Mouse (Mus musculus): Measurements from ENCODE around the gene Wdr20. TPM values are rescaled to one million over a fixed set of nuclear protein-coding genes. Genes with fewer than 3 reads are reported as not detected.

Wdr20 gene
- polyA plus RNA-seq, 1 experiment from 2014 or later, result 22.2 TPM

- no peak for DNase-seq (ENCODE audit: low spot score)
- no peak overlapping the region for H3K27ac ChIP-seq (replicated peaks; ENCODE audit: low read depth, low read length)
- no peaks in the 10 kb centered on the region for H3K4me1 ChIP-seq (ENCODE audit: control insufficient read depth, insufficient read depth, low read length)
- no peak for ATAC-seq (replicated peaks; ENCODE audit: insufficient number of reproducible peaks, low FRiP score, low TSS enrichment, low read depth)
- H3K27me3 ChIP-seq (ENCODE audit: control insufficient read depth, insufficient read depth, low read length), result no peaks in the 10 kb centered on the region
- WGBS, result 84% methylated on average over 2 of the region's 2 CpGs
- no peaks in the 10 kb centered on the region for H3K9me3 ChIP-seq (replicated peaks; ENCODE audit: control insufficient read depth, low read length)
- no peak overlapping the region for H3K4me2 ChIP-seq (ENCODE audit: low read depth, low read length)
- no peak overlapping the region for H3K4me3 ChIP-seq (ENCODE audit: low read depth, low read length)
- H3K36me3 ChIP-seq (replicated peaks; ENCODE audit: control insufficient read depth, insufficient read depth, low read depth, low read length), result no peaks in the 10 kb centered on the region
- H3K9ac ChIP-seq (replicated peaks; ENCODE audit: low read length), result no peak overlapping the region
Observed at GRCm38 (mm10) chr12:110816833-110817232, 79.1 kb downstream of the Wdr20 start.

DNA sequence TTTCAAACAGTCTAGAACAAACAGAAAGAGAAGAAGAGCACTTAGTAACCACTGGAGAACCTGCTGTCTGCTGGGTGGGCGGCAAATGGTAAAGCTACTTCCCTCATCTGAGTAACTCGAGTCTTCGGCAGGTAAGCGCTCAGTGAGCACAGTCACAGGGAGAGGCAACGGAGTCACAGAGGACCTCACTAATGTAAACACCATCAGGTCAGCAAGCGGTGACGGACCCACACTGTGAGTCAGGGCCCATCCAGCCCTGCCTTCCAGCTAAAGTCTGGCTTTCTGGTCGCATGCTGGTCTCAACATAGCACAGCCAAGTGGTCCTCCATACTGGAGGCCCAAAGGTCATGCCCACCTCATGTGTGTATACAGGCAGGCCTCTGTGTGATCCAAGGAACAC, 81.6 kb downstream of the Wdr20 start:
- H3K9me3 ChIP-seq (replicated peaks; ENCODE audit: control insufficient read depth, low read length), result no peaks in the 10 kb centered on the region

GRCm38 (mm10) chr12:110821787-110822186, 84.0 kb downstream of the Wdr20 start:
- Histone ChIP-seq H3K36me3 (replicated peaks; ENCODE audit: control insufficient read depth, insufficient read depth, low read depth, low read length) (no peaks in the 10 kb centered on the region), H3K9ac (replicated peaks; ENCODE audit: low read length) (no peak overlapping the region), H3K4me2 (ENCODE audit: low read depth, low read length) (no peak overlapping the region), H3K4me1 (ENCODE audit: control insufficient read depth, insufficient read depth, low read length) (no peaks in the 10 kb centered on the region; the same call in 1 of the 2 replicates), H3K9me3 (replicated peaks; ENCODE audit: control insufficient read depth, low read length) (no peaks in the 10 kb centered on the region), H3K27ac (replicated peaks; ENCODE audit: low read depth, low read length) (no peak overlapping the region), H3K27me3 (ENCODE audit: control insufficient read depth, insufficient read depth, low read length) (no peaks in the 10 kb centered on the region), H3K4me3 (ENCODE audit: low read depth, low read length) (no peak overlapping the region)
- 91% methylated on average over 2 of the region's 2 CpGs for WGBS
- DNase-seq (ENCODE audit: low spot score) (no peak), ATAC-seq (replicated peaks; ENCODE audit: insufficient number of reproducible peaks, low FRiP score, low TSS enrichment, low read depth) (no peak)

More for the DNA sequence above, 81.6 kb downstream of the Wdr20 start:
- WGBS, result 83% methylated on average over 8 of the region's 8 CpGs
- H3K4me3 ChIP-seq (ENCODE audit: low read depth, low read length), result no peak overlapping the region
- no peaks in the 10 kb centered on the region for H3K36me3 ChIP-seq (replicated peaks; ENCODE audit: control insufficient read depth, insufficient read depth, low read depth, low read length)
- no peak overlapping the region for H3K27ac ChIP-seq (replicated peaks; ENCODE audit: low read depth, low read length)
- DNase-seq (ENCODE audit: low spot score) (no peak), ATAC-seq (replicated peaks; ENCODE audit: insufficient number of reproducible peaks, low FRiP score, low TSS enrichment, low read depth) (no peak)
- no peaks in the 10 kb centered on the region for H3K27me3 ChIP-seq (ENCODE audit: control insufficient read depth, insufficient read depth, low read length)
- no peaks in the 10 kb centered on the region for H3K4me1 ChIP-seq (ENCODE audit: control insufficient read depth, insufficient read depth, low read length)
- H3K4me2 ChIP-seq (ENCODE audit: low read depth, low read length), result no peak overlapping the region
- H3K9ac ChIP-seq (replicated peaks; ENCODE audit: low read length), result no peak overlapping the region

- Histone ChIP-seq H3K4me1 (ENCODE audit: control insufficient read depth, insufficient read depth, low read length) (no peaks in the 10 kb centered on the region; the same call in 1 of the 2 replicates), H3K4me2 (ENCODE audit: low read depth, low read length) (no peak overlapping the region), H3K27me3 (ENCODE audit: control insufficient read depth, insufficient read depth, low read length) (no peaks in the 10 kb centered on the region), H3K36me3 (replicated peaks; ENCODE audit: control insufficient read depth, insufficient read depth, low read depth, low read length) (no peaks in the 10 kb centered on the region), H3K4me3 (ENCODE audit: low read depth, low read length) (no peak overlapping the region), H3K9me3 (replicated peaks; ENCODE audit: control insufficient read depth, low read length) (no peaks in the 10 kb centered on the region), H3K27ac (replicated peaks; ENCODE audit: low read depth, low read length) (no peak overlapping the region), H3K9ac (replicated peaks; ENCODE audit: low read length) (no peak overlapping the region)
- no peak for ATAC-seq (replicated peaks; ENCODE audit: insufficient number of reproducible peaks, low FRiP score, low TSS enrichment, low read depth)
- WGBS, result 89% methylated on average over 7 of the region's 7 CpGs
- DNase-seq (ENCODE audit: low spot score), result no peak
Observed at GRCm38 (mm10) chr12:110822366-110822765, 84.6 kb downstream of the Wdr20 start.

DNA sequence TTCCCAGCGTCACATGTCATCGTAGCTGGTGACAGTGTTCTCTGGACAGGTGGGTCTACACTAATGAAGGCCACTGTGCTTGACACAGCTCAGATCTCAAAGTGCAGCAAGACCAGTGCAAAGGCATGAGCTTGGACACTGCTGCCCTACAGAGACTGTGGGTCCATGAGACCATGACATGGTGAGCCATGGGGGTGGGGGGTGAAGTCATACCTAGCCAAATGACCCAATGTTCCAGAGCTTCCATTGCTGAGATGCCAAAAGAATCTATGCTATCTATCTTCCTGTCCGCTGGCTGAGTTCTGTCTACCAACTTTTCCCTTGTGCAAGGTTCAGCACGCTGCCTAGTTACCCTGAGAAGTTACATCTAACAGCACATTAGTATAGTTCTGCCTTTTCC, 91.2 kb downstream of the Wdr20 start:
- DNase-seq (ENCODE audit: low spot score) (no peak), ATAC-seq (replicated peaks; ENCODE audit: insufficient number of reproducible peaks, low FRiP score, low TSS enrichment, low read depth) (no peak)
- Histone ChIP-seq H3K27me3 (ENCODE audit: control insufficient read depth, insufficient read depth, low read length) (no peaks in the 10 kb centered on the region), H3K9ac (replicated peaks; ENCODE audit: low read length) (no peak overlapping the region), H3K4me3 (ENCODE audit: low read depth, low read length) (no peak overlapping the region), H3K4me1 (ENCODE audit: control insufficient read depth, insufficient read depth, low read length) (no peaks in the 10 kb centered on the region; the same call in 1 of the 2 replicates), H3K4me2 (ENCODE audit: low read depth, low read length) (no peak overlapping the region), H3K27ac (replicated peaks; ENCODE audit: low read depth, low read length) (no peak overlapping the region), H3K36me3 (replicated peaks; ENCODE audit: control insufficient read depth, insufficient read depth, low read depth, low read length) (no peaks in the 10 kb centered on the region), H3K9me3 (replicated peaks; ENCODE audit: control insufficient read depth, low read length) (no peaks in the 10 kb centered on the region)
- 97% methylated on average over 4 of the region's 4 CpGs for WGBS

- Histone ChIP-seq H3K4me3 (ENCODE audit: low read depth, low read length) (no peak overlapping the region), H3K4me1 (ENCODE audit: control insufficient read depth, insufficient read depth, low read length) (no peaks in the 10 kb centered on the region; the same call in 1 of the 2 replicates), H3K27me3 (ENCODE audit: control insufficient read depth, insufficient read depth, low read length) (no peaks in the 10 kb centered on the region), H3K27ac (replicated peaks; ENCODE audit: low read depth, low read length) (no peak overlapping the region), H3K4me2 (ENCODE audit: low read depth, low read length) (no peak overlapping the region), H3K9me3 (replicated peaks; ENCODE audit: control insufficient read depth, low read length) (no peaks in the 10 kb centered on the region), H3K9ac (replicated peaks; ENCODE audit: low read length) (no peak overlapping the region), H3K36me3 (replicated peaks; ENCODE audit: control insufficient read depth, insufficient read depth, low read depth, low read length) (no peaks in the 10 kb centered on the region)
- DNase-seq (ENCODE audit: low spot score) (no peak), ATAC-seq (replicated peaks; ENCODE audit: insufficient number of reproducible peaks, low FRiP score, low TSS enrichment, low read depth) (no peak)
- WGBS, result 83% methylated on average over 9 of the region's 11 CpGs
Observed at GRCm38 (mm10) chr12:110830293-110831024, 92.7 kb downstream of the Wdr20 start.

DNA sequence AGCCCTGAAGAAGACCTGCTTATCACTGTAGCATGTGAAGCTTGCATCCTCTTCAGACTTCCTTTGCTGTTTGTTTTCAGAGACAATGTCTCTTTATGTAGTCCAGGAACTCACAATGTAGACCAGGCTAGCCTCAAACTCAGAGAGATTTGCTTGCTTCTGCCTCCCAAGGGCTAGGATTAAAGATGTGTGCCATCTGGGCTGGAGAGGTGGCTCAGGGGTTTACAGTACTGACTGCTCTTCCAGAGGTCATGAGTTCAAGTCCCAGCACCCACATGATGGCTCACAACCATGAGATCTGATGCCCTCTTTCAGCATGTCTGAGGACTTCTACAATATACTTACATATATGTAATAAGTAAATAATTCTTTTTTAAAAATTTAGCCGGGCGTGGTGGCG, 97.4 kb downstream of the Wdr20 start:
- Histone ChIP-seq H3K4me3 (ENCODE audit: low read depth, low read length) (no peak overlapping the region), H3K4me1 (ENCODE audit: control insufficient read depth, insufficient read depth, low read length) (no peaks in the 10 kb centered on the region; the same call in 1 of the 2 replicates), H3K4me2 (ENCODE audit: low read depth, low read length) (no peak overlapping the region), H3K27me3 (ENCODE audit: control insufficient read depth, insufficient read depth, low read length) (no peaks in the 10 kb centered on the region), H3K36me3 (replicated peaks; ENCODE audit: control insufficient read depth, insufficient read depth, low read depth, low read length) (no peaks in the 10 kb centered on the region), H3K9me3 (replicated peaks; ENCODE audit: control insufficient read depth, low read length) (no peaks in the 10 kb centered on the region), H3K27ac (replicated peaks; ENCODE audit: low read depth, low read length) (no peak overlapping the region), H3K9ac (replicated peaks; ENCODE audit: low read length) (no peak overlapping the region)
- no peak for DNase-seq (ENCODE audit: low spot score)
- ATAC-seq (replicated peaks; ENCODE audit: insufficient number of reproducible peaks, low FRiP score, low TSS enrichment, low read depth), result no peak
- 95% methylated on average over 3 of the region's 3 CpGs for WGBS

DNA sequence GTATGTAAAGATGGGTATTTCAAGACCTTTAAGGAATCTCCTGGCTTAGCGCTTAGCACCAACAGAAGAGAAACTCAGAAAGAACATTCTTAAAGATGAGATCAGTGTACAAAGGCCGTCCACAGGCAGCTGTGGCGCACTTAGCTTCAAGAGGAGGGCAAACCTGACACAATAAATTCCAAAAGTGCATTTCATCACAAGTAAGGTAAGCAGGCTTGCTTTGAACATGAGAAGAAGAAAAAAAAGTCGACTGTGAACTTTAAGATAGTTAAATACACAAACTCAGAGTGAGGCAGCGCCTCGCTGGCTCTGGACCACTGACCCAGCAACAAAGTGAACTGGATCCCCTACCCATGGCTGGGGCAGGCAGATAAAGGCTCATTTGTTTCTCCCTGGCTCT, 99.0 kb downstream of the Wdr20 start:
- Histone ChIP-seq H3K27ac (replicated peaks; ENCODE audit: low read depth, low read length) (peak overlapping the region; percentile 32; the same call in 1 of the 2 replicates), H3K36me3 (replicated peaks; ENCODE audit: control insufficient read depth, insufficient read depth, low read depth, low read length) (no peaks in the 10 kb centered on the region), H3K4me3 (ENCODE audit: low read depth, low read length) (no peak overlapping the region), H3K9ac (replicated peaks; ENCODE audit: low read length) (peak overlapping the region; percentile 32), H3K9me3 (replicated peaks; ENCODE audit: control insufficient read depth, low read length) (no peaks in the 10 kb centered on the region), H3K4me2 (ENCODE audit: low read depth, low read length) (no peak overlapping the region), H3K27me3 (ENCODE audit: control insufficient read depth, insufficient read depth, low read length) (no peaks in the 10 kb centered on the region), H3K4me1 (ENCODE audit: control insufficient read depth, insufficient read depth, low read length) (no peaks in the 10 kb centered on the region; the same call in 1 of the 2 replicates)
- WGBS, result 32% methylated on average over 6 of the region's 6 CpGs
- peak; percentile 19 for DNase-seq (ENCODE audit: low spot score)
- no peak for ATAC-seq (replicated peaks; ENCODE audit: insufficient number of reproducible peaks, low FRiP score, low TSS enrichment, low read depth)
